Mouse (Mus musculus) olfactory bulb, adult 2 months (tissue): ENCODE data around the gene Cyb5r3. TPM values are rescaled to one million over a fixed set of nuclear protein-coding genes. Genes with fewer than 3 reads are reported as not detected.

ENCODE experiments used
- H3K27ac ChIP-seq: fragments of 200-500 bp; 2 replicates; pipeline ENCODE4 v1.5.1; 2012; ENCODE audit warnings: low read depth, low read length; ENCODE audit not compliant: insufficient read depth
- H3K4me1 ChIP-seq: fragments of 200-500 bp; 2 replicates; pipeline ENCODE4 v1.6.1; 2012; ENCODE audit warnings: low read length; ENCODE audit not compliant: control insufficient read depth, insufficient read depth
- H3K4me3 ChIP-seq: fragments of 200-500 bp; 2 replicates; pipeline ENCODE4 v1.5.1; 2012; ENCODE audit warnings: mild to moderate bottlenecking, low read depth, low read length, moderate library complexity; ENCODE audit not compliant: insufficient read depth
- CTCF ChIP-seq: fragments of 200-500 bp; IDR thresholded peaks from 2 replicates; pipeline ENCODE4 v1.5.1; 2012; ENCODE audit warnings: low read depth, mild to moderate bottlenecking, low read length, moderate library complexity; ENCODE audit not compliant: insufficient read depth
- POLR2A ChIP-seq: fragments of 200-500 bp; IDR thresholded peaks from 2 replicates; pipeline ENCODE4 v1.6.1; 2012; ENCODE audit warnings: mild to moderate bottlenecking, low read depth, low read length, moderate library complexity; ENCODE audit not compliant: insufficient read depth
- WGBS: fragments of 180-500 bp; shearing (Covaris S2); methylation state at CpG from one replicate; pipeline ENCODE4 v1.1.7; 2018; 5-methylcytosine and 5-hydroxymethylcytosine counted together
- polyA plus RNA-seq: library from polyadenylated mRNA; stranded (reverse); fragments of >200 nt; gene quantifications from 2 replicates; pipeline ENCODE4 v1.2.4, GENCODE M21; 2012; ENCODE audit warnings: low replicate concordance; ENCODE audit not compliant: missing spikeins, insufficient read depth, insufficient read length

Gene Cyb5r3
- polyA plus RNA-seq, 1 experiment: not detected

- no peak overlapping the region for H3K27ac ChIP-seq
- no peak overlapping the region for H3K4me3 ChIP-seq
- peaks cover 19% of the 10 kb centered on the region for H3K4me1 ChIP-seq
- TF ChIP-seq CTCF: no peak
- TF ChIP-seq POLR2A: no peak
- 81% methylated on average over 6 of the region's 6 CpGs for WGBS
Observed at GRCm38 (mm10) chr15:83155672-83156419, 16.5 kb downstream of the Cyb5r3 start.

- TF ChIP-seq CTCF (no peak), POLR2A (no peak)
Observed at GRCm38 (mm10) chr15:83154309-83154708, 18.1 kb downstream of the Cyb5r3 start.

GRCm38 (mm10) chr15:83150694-83151093 is 21.7 kb downstream of the Cyb5r3 start:
- 81% methylated on average over 4 of the region's 4 CpGs for WGBS
- H3K4me1 ChIP-seq: peaks cover 7% of the 10 kb centered on the region
- no peak for TF ChIP-seq CTCF
- H3K4me3 ChIP-seq: no peak overlapping the region
- H3K27ac ChIP-seq: no peak overlapping the region

More at GRCm38 (mm10) chr15:83154309-83154708, 18.1 kb downstream of the Cyb5r3 start:
- H3K27ac ChIP-seq: no peak overlapping the region
- 96% methylated on average over 7 of the region's 7 CpGs for WGBS
- H3K4me3 ChIP-seq: no peak overlapping the region
- peaks cover 19% of the 10 kb centered on the region for H3K4me1 ChIP-seq

GRCm38 (mm10) chr15:83150073-83150442 is 22.3 kb downstream of the Cyb5r3 start:
- Histone ChIP-seq H3K4me1 (peaks cover 4% of the 10 kb centered on the region), H3K27ac (peak overlapping the region; percentile 96), H3K4me3 (no peak overlapping the region)
- 24% methylated on average over 3 of the region's 3 CpGs for WGBS
- TF ChIP-seq CTCF (no peak), POLR2A (no peak)

- peak within 1 kb of the TSS; percentile 96 for H3K27ac ChIP-seq
- WGBS: under 1% methylated on average over 56 of the region's 56 CpGs
- H3K4me1 ChIP-seq: peaks cover 8% of the 10 kb centered on the region
- no peak for TF ChIP-seq CTCF
- TF ChIP-seq POLR2A: peak; percentile 89; the same call in 1 of the 2 replicates
- H3K4me3 ChIP-seq: peak within 1 kb of the TSS; percentile 98
Observed at GRCm38 (mm10) chr15:83149196-83150072, 23.0 kb downstream of the Cyb5r3 start, which contains the start of gene Poldip3. Poldip3 (minus strand) TSS chr15:83149384.

- WGBS: under 1% methylated on average over 41 of the region's 41 CpGs
Observed at GRCm38 (mm10) chr15:83148801-83149195, 23.6 kb downstream of the Cyb5r3 start.

GRCm38 (mm10) chr15:83148395-83148794 is 24.0 kb downstream of the Cyb5r3 start:
- H3K4me1 ChIP-seq: peaks cover 15% of the 10 kb centered on the region
- TF ChIP-seq CTCF (no peak), POLR2A (no peak)
- under 1% methylated on average over 21 of the region's 21 CpGs for WGBS
- peak overlapping the region; percentile 98 for H3K4me3 ChIP-seq
- H3K27ac ChIP-seq: peak overlapping the region; percentile 96; the same call in 1 of the 2 replicates

More at GRCm38 (mm10) chr15:83148801-83149195, 23.6 kb downstream of the Cyb5r3 start:
- peaks cover 12% of the 10 kb centered on the region for H3K4me1 ChIP-seq
- H3K27ac ChIP-seq: peak overlapping the region; percentile 96
- H3K4me3 ChIP-seq: peak overlapping the region; percentile 98
- TF ChIP-seq POLR2A (no peak), CTCF (no peak)

DNA sequence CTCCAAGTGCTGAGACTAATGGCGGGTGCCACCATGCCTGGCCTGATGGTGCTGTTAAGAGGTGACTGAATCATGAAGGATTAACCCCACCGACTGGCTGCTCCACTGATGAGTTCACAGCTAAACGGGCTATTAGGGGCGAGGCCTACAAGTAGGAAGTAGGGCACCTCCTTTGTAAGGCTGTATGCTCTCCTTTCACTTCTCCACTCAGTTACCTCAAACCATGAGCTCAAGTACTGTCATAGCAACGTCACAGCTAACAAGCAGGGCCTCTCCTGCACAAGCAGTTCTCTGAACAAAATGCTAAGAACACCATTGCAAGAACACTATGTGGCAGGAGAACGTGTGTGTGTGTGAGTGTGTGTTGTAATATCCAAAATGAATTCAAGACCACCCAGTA is 26.9 kb downstream of the Cyb5r3 start:
- H3K27ac ChIP-seq: no peak overlapping the region
- H3K4me1 ChIP-seq: peaks cover 16% of the 10 kb centered on the region
- TF ChIP-seq POLR2A (no peak), CTCF (no peak)
- no peak overlapping the region for H3K4me3 ChIP-seq
- 77% methylated on average over 6 of the region's 6 CpGs for WGBS

GRCm38 (mm10) chr15:83142861-83143260 is 29.5 kb downstream of the Cyb5r3 start:
- H3K4me3 ChIP-seq: no peak overlapping the region
- H3K27ac ChIP-seq: peak overlapping the region; percentile 0; the same call in 1 of the 2 replicates
- H3K4me1 ChIP-seq: peaks cover 20% of the 10 kb centered on the region
- TF ChIP-seq CTCF (no peak), POLR2A (no peak)
- WGBS: 9% methylated on average over 5 of the region's 5 CpGs
